Mouse (Mus musculus): ENCODE measurements around the gene Rsph6a. TPM values are rescaled to one million over a fixed set of nuclear protein-coding genes. Genes with fewer than 3 reads are reported as not detected.

Rsph6a gene
- polyA plus RNA-seq (2012; rRNA removed), result 0.10 TPM in 1 of 2 replicates, not detected in the other

GRCm38 (mm10) chr7:19054047-19054776 lies at the start of gene Rsph6a:
Gene Rsph6a, plus strand, starts transcription at chr7:19054690.
- no peaks in the 10 kb centered on the region; the same call in 1 of the 2 replicates for H3K4me1 ChIP-seq (ENCODE audit: control insufficient read depth, insufficient read depth, low read length)
- TF ChIP-seq POLR2A (IDR thresholded peaks at IDR 0.05; ENCODE audit: borderline replicate concordance, insufficient read depth, low read length) (no peak), CTCF (IDR thresholded peaks at IDR 0.05; ENCODE audit: borderline replicate concordance, insufficient read depth, low read depth, low read length) (peak; percentile 49)
- DNase-seq, result peak in 1 of 2 experiments; percentile 50
- no peak within 1 kb of the TSS for H3K4me3 ChIP-seq (replicated peaks; ENCODE audit: insufficient read depth, low read depth, low read length)
- no peaks in the 10 kb centered on the region for H3K27me3 ChIP-seq (ENCODE audit: control insufficient read depth, insufficient read depth, low read length)
- H3K27ac ChIP-seq (ENCODE audit: insufficient read depth, low read length), result no peak within 1 kb of the TSS
- WGBS, result 14% methylated on average over 32 of the region's 33 CpGs

GRCm38 (mm10) chr7:19005417-19006121 lies 48.9 kb upstream of the Rsph6a start:
- 41% methylated on average over 34 of the region's 34 CpGs for WGBS
- Histone ChIP-seq H3K27me3 (ENCODE audit: control insufficient read depth, insufficient read depth, low read length) (no peaks in the 10 kb centered on the region), H3K4me1 (ENCODE audit: control insufficient read depth, insufficient read depth, low read length) (peaks cover 12% of the 10 kb centered on the region), H3K27ac (ENCODE audit: insufficient read depth, low read length) (no peak overlapping the region), H3K4me3 (replicated peaks; ENCODE audit: insufficient read depth, low read depth, low read length) (no peak overlapping the region)
- peak; percentile 37 to 50 for DNase-seq
- TF ChIP-seq POLR2A (IDR thresholded peaks at IDR 0.05; ENCODE audit: borderline replicate concordance, insufficient read depth, low read length) (no peak), CTCF (IDR thresholded peaks at IDR 0.05; ENCODE audit: borderline replicate concordance, insufficient read depth, low read depth, low read length) (no peak)

GRCm38 (mm10) chr7:19006476-19006875 lies 48.0 kb upstream of the Rsph6a start:
- no peaks in the 10 kb centered on the region for H3K27me3 ChIP-seq (ENCODE audit: control insufficient read depth, insufficient read depth, low read length)
- no peak overlapping the region for H3K4me3 ChIP-seq (replicated peaks; ENCODE audit: insufficient read depth, low read depth, low read length)

GRCm38 (mm10) chr7:19007026-19007977 lies 47.2 kb upstream of the Rsph6a start:
- no peak overlapping the region for H3K27ac ChIP-seq (ENCODE audit: insufficient read depth, low read length)
- peaks cover 12% of the 10 kb centered on the region for H3K4me1 ChIP-seq (ENCODE audit: control insufficient read depth, insufficient read depth, low read length)
- no peak for TF ChIP-seq CTCF (IDR thresholded peaks at IDR 0.05; ENCODE audit: borderline replicate concordance, insufficient read depth, low read depth, low read length)
- TF ChIP-seq POLR2A (IDR thresholded peaks at IDR 0.05; ENCODE audit: borderline replicate concordance, insufficient read depth, low read length), result no peak
- no peaks in the 10 kb centered on the region for H3K27me3 ChIP-seq (ENCODE audit: control insufficient read depth, insufficient read depth, low read length)
- WGBS, result 81% methylated on average over 13 of the region's 13 CpGs
- peak; percentile 20 to 24 for DNase-seq
- no peak overlapping the region for H3K4me3 ChIP-seq (replicated peaks; ENCODE audit: insufficient read depth, low read depth, low read length)

More at GRCm38 (mm10) chr7:19006476-19006875, 48.0 kb upstream of the Rsph6a start:
- no peak overlapping the region for H3K27ac ChIP-seq (ENCODE audit: insufficient read depth, low read length)
- no peak for TF ChIP-seq POLR2A (IDR thresholded peaks at IDR 0.05; ENCODE audit: borderline replicate concordance, insufficient read depth, low read length)
- TF ChIP-seq CTCF (IDR thresholded peaks at IDR 0.05; ENCODE audit: borderline replicate concordance, insufficient read depth, low read depth, low read length), result peak; percentile 98
- WGBS, result 5% methylated on average over 12 of the region's 12 CpGs
- DNase-seq, result peak; percentile 83 to 85
- H3K4me1 ChIP-seq (ENCODE audit: control insufficient read depth, insufficient read depth, low read length), result peaks cover 12% of the 10 kb centered on the region

GRCm38 (mm10) chr7:19010581-19010980 lies 43.9 kb upstream of the Rsph6a start:
- Histone ChIP-seq H3K4me3 (replicated peaks; ENCODE audit: insufficient read depth, low read depth, low read length) (no peak overlapping the region), H3K4me1 (ENCODE audit: control insufficient read depth, insufficient read depth, low read length) (peaks cover 5% of the 10 kb centered on the region), H3K27me3 (ENCODE audit: control insufficient read depth, insufficient read depth, low read length) (no peaks in the 10 kb centered on the region), H3K27ac (ENCODE audit: insufficient read depth, low read length) (no peak overlapping the region)
- DNase-seq, result peak in 1 of 2 experiments; percentile 16
- 79% methylated on average over 7 of the region's 7 CpGs for WGBS
- TF ChIP-seq CTCF (IDR thresholded peaks at IDR 0.05; ENCODE audit: borderline replicate concordance, insufficient read depth, low read depth, low read length), result no peak
- no peak for TF ChIP-seq POLR2A (IDR thresholded peaks at IDR 0.05; ENCODE audit: borderline replicate concordance, insufficient read depth, low read length)

GRCm38 (mm10) chr7:19012025-19012621 lies 42.4 kb upstream of the Rsph6a start:
- DNase-seq, result peak; percentile 44 to 57
- H3K27ac ChIP-seq (ENCODE audit: insufficient read depth, low read length), result peak overlapping the region; percentile 68
- WGBS, result 2% methylated on average over 29 of the region's 31 CpGs

GRCm38 (mm10) chr7:19012882-19013281 lies 41.6 kb upstream of the Rsph6a start:
- H3K4me3 ChIP-seq (replicated peaks; ENCODE audit: insufficient read depth, low read depth, low read length), result no peak overlapping the region
- H3K27ac ChIP-seq (ENCODE audit: insufficient read depth, low read length), result no peak overlapping the region
- TF ChIP-seq POLR2A (IDR thresholded peaks at IDR 0.05; ENCODE audit: borderline replicate concordance, insufficient read depth, low read length) (no peak), CTCF (IDR thresholded peaks at IDR 0.05; ENCODE audit: borderline replicate concordance, insufficient read depth, low read depth, low read length) (no peak)
- DNase-seq, result no peak
- WGBS, result 65% methylated on average over 2 of the region's 2 CpGs
- no peaks in the 10 kb centered on the region for H3K27me3 ChIP-seq (ENCODE audit: control insufficient read depth, insufficient read depth, low read length)
- no peaks in the 10 kb centered on the region for H3K4me1 ChIP-seq (ENCODE audit: control insufficient read depth, insufficient read depth, low read length)

More at GRCm38 (mm10) chr7:19012025-19012621, 42.4 kb upstream of the Rsph6a start:
- Histone ChIP-seq H3K27me3 (ENCODE audit: control insufficient read depth, insufficient read depth, low read length) (no peaks in the 10 kb centered on the region), H3K4me1 (ENCODE audit: control insufficient read depth, insufficient read depth, low read length) (no peaks in the 10 kb centered on the region), H3K4me3 (replicated peaks; ENCODE audit: insufficient read depth, low read depth, low read length) (peak overlapping the region; percentile 53)
- TF ChIP-seq CTCF (IDR thresholded peaks at IDR 0.05; ENCODE audit: borderline replicate concordance, insufficient read depth, low read depth, low read length) (no peak), POLR2A (IDR thresholded peaks at IDR 0.05; ENCODE audit: borderline replicate concordance, insufficient read depth, low read length) (no peak)
